In genomic region chr5:130221316-130221715, GRCm38 (mm10) we compare ENCODE assay signal across 8 mouse cellular contexts. TPM values are rescaled to one million over a fixed set of nuclear protein-coding genes. Genes with fewer than 3 reads are reported as not detected.
DNase-seq lines count a peak whose midpoint lies in the region; ATAC-seq and TF ChIP-seq lines count a peak whose summit lies in the region.

No protein-coding gene starts in this region.

- TF ChIP-seq CTCF in cerebellum, adult 2 months (IDR thresholded peaks at IDR 0.05; ENCODE audit: borderline replicate concordance, insufficient read depth, low read depth, low read length) = no peak
- TF ChIP-seq CTCF in E14TG2a.4 (conservative IDR thresholded peaks at IDR 0.05; ENCODE audit: low read length) = no peak
- TF ChIP-seq CTCF in liver, postnatal 0 days (IDR thresholded peaks at IDR 0.05; ENCODE audit: low read depth) = no peak

- H3K27ac ChIP-seq in cerebellum, adult 2 months (ENCODE audit: insufficient read depth, low read length) = no peak overlapping the region
- H3K27ac ChIP-seq in hindbrain, embryonic 12.5 days = 0 out of 2 replicates have a peak overlapping the region, but pooled peaks have one; percentile 85
- peak overlapping the region; percentile 92 for H3K27ac ChIP-seq in liver, postnatal 0 days (ENCODE audit: low read depth)

- TF ChIP-seq EP300 in liver, postnatal 0 days (IDR thresholded peaks at IDR 0.05; ENCODE audit: low read depth) = no peak

- H3K36me3 ChIP-seq in E14TG2a.4 (ENCODE audit: insufficient read depth, low read length) = peaks cover 25% of the 10 kb centered on the region
- H3K36me3 ChIP-seq in hindbrain, embryonic 12.5 days = no peaks in the 10 kb centered on the region
- H3K36me3 ChIP-seq in liver, postnatal 0 days (replicated peaks; ENCODE audit: insufficient read depth, low read length) = no peaks in the 10 kb centered on the region

- H3K4me3 ChIP-seq in cerebellum, adult 2 months (replicated peaks; ENCODE audit: insufficient read depth, low read depth, low read length) = peak overlapping the region; percentile 93
- H3K4me3 ChIP-seq in E14TG2a.4 (replicated peaks; ENCODE audit: low read length) = peak overlapping the region; percentile 99
- H3K4me3 ChIP-seq in hindbrain, embryonic 12.5 days = peak overlapping the region; percentile 97
- H3K4me3 ChIP-seq in liver, postnatal 0 days (ENCODE audit: low read depth, low read length) = peak overlapping the region; percentile 92

- no peaks in the 10 kb centered on the region for H3K27me3 ChIP-seq in cerebellum, adult 2 months (ENCODE audit: control insufficient read depth, insufficient read depth, low read length)
- no peaks in the 10 kb centered on the region for H3K27me3 ChIP-seq in E14TG2a.4 (ENCODE audit: insufficient read depth, low read length)
- H3K27me3 ChIP-seq in hindbrain, embryonic 12.5 days = no peaks in the 10 kb centered on the region
- no peaks in the 10 kb centered on the region for H3K27me3 ChIP-seq in liver, postnatal 0 days (ENCODE audit: insufficient read depth, low read length)

- no peak for TF ChIP-seq POLR2A in cerebellum, adult 2 months (IDR thresholded peaks at IDR 0.05; ENCODE audit: borderline replicate concordance, insufficient read depth, low read length)

- no peaks in the 10 kb centered on the region for H3K9me3 ChIP-seq in E14TG2a.4 (ENCODE audit: low read length)
- peaks cover 5% of the 10 kb centered on the region for H3K9me3 ChIP-seq in hindbrain, embryonic 12.5 days (replicated peaks)
- peaks cover 2% of the 10 kb centered on the region; the same call in 1 of the 2 replicates for H3K9me3 ChIP-seq in liver, postnatal 0 days (ENCODE audit: low read length)

- H3K4me2 ChIP-seq in hindbrain, embryonic 12.5 days (replicated peaks) = peak overlapping the region; percentile 74
- H3K4me2 ChIP-seq in liver, postnatal 0 days (ENCODE audit: low read depth, low read length) = peak overlapping the region; percentile 75

- ATAC-seq in hindbrain, embryonic 12.5 days (ENCODE audit: low FRiP score) = no peak
- no peak for ATAC-seq in liver, postnatal 0 days
- no peak for ATAC-seq in erythroid progenitor cell, adult 5-6 weeks (replicated peaks; ENCODE audit: low FRiP score, poor library complexity, severe bottlenecking)

- DNase-seq in cerebellum, adult 2 months = no peak
- no peak for DNase-seq in cerebellum, postnatal 10 days
- no peak for DNase-seq in liver, postnatal 0 days
- no peak for DNase-seq in cerebellum, adult 11-12 months
- DNase-seq in cerebellum, adult 18-20 months = no peak

- peak overlapping the region; percentile 97 for H3K9ac ChIP-seq in hindbrain, embryonic 12.5 days
- H3K9ac ChIP-seq in liver, postnatal 0 days (replicated peaks) = peak overlapping the region; percentile 95

- 51% methylated on average over 2 of the region's 2 CpGs for WGBS in cerebellum, adult 2 months
- 54% methylated on average over 2 of the region's 2 CpGs for WGBS in hindbrain, embryonic 12.5 days
- 48% methylated on average over 2 of the region's 2 CpGs for WGBS in liver, postnatal 0 days (ENCODE audit: insufficient replicate concordance)

- H3K4me1 ChIP-seq in cerebellum, adult 2 months (ENCODE audit: control insufficient read depth, insufficient read depth, low read length) = peaks cover 8% of the 10 kb centered on the region
- peaks cover 77% of the 10 kb centered on the region for H3K4me1 ChIP-seq in E14TG2a.4 (replicated peaks; ENCODE audit: low read depth, low read length)
- peaks cover 17% of the 10 kb centered on the region for H3K4me1 ChIP-seq in hindbrain, embryonic 12.5 days
- peaks cover 12% of the 10 kb centered on the region for H3K4me1 ChIP-seq in liver, postnatal 0 days (ENCODE audit: insufficient read depth)

RNA-seq across cellular contexts. Expression of gene Tmem248, which starts 4.4 kb away (rescaled TPM):
- 35.5 and 38.1 TPM in 2 replicates for polyA plus RNA-seq in cerebellum, adult 2 months (2012; rRNA removed)
- polyA plus RNA-seq in hindbrain, embryonic 12.5 days (2016; fragmentation: Nextera tagmentation; extraction: Ambion mirVana) = 31.0 and 31.1 TPM in 2 replicates
- 28.1 and 30.7 TPM in 2 replicates for polyA plus RNA-seq in liver, postnatal 0 days (2015; fragmentation: Nextera tagmentation; extraction: Ambion mirVana)
- total RNA-seq in erythroid progenitor cell, adult 5-6 weeks (2015; ENCODE audit: low replicate concordance) = 26.3 and 27.7 TPM in 2 replicates
- 25.5 and 32.0 TPM in 2 replicates for total RNA-seq in erythroid progenitor cell, adult 5-6 weeks (2017; ENCODE audit: low replicate concordance)

RNA-seq across cellular contexts. Expression of gene Sbds, which starts 34.0 kb away (rescaled TPM):
- 92.5 and 95.5 TPM in 2 replicates for polyA plus RNA-seq in cerebellum, adult 2 months (2012; rRNA removed)
- polyA plus RNA-seq in hindbrain, embryonic 12.5 days (2016; fragmentation: Nextera tagmentation; extraction: Ambion mirVana) = 69.5 and 72.6 TPM in 2 replicates
- polyA plus RNA-seq in liver, postnatal 0 days (2015; fragmentation: Nextera tagmentation; extraction: Ambion mirVana) = 44.0 and 44.8 TPM in 2 replicates
- total RNA-seq in erythroid progenitor cell, adult 5-6 weeks (2015; ENCODE audit: low replicate concordance) = 32.7 and 57.3 TPM in 2 replicates
- 58.0 and 71.3 TPM in 2 replicates for total RNA-seq in erythroid progenitor cell, adult 5-6 weeks (2017; ENCODE audit: low replicate concordance)

RNA-seq across cellular contexts. Expression of gene Tyw1, which starts 34.1 kb away (rescaled TPM):
- polyA plus RNA-seq in cerebellum, adult 2 months (2012; rRNA removed) = 17.8 and 17.9 TPM in 2 replicates
- 26.9 and 27.1 TPM in 2 replicates for polyA plus RNA-seq in hindbrain, embryonic 12.5 days (2016; fragmentation: Nextera tagmentation; extraction: Ambion mirVana)
- 8.4 and 10.9 TPM in 2 replicates for polyA plus RNA-seq in liver, postnatal 0 days (2015; fragmentation: Nextera tagmentation; extraction: Ambion mirVana)
- 6.7 and 11.5 TPM in 2 replicates for total RNA-seq in erythroid progenitor cell, adult 5-6 weeks (2015; ENCODE audit: low replicate concordance)
- 12.6 and 13.5 TPM in 2 replicates for total RNA-seq in erythroid progenitor cell, adult 5-6 weeks (2017; ENCODE audit: low replicate concordance)

RNA-seq across cellular contexts. Expression of gene Rabgef1, which starts 49.7 kb away (rescaled TPM):
- 43.8 and 45.0 TPM in 2 replicates for polyA plus RNA-seq in cerebellum, adult 2 months (2012; rRNA removed)
- polyA plus RNA-seq in hindbrain, embryonic 12.5 days (2016; fragmentation: Nextera tagmentation; extraction: Ambion mirVana) = 33.3 and 38.2 TPM in 2 replicates
- polyA plus RNA-seq in liver, postnatal 0 days (2015; fragmentation: Nextera tagmentation; extraction: Ambion mirVana) = 18.5 and 19.7 TPM in 2 replicates
- 47.4 and 56.6 TPM in 2 replicates for total RNA-seq in erythroid progenitor cell, adult 5-6 weeks (2015; ENCODE audit: low replicate concordance)
- 91.1 and 102 TPM in 2 replicates for total RNA-seq in erythroid progenitor cell, adult 5-6 weeks (2017; ENCODE audit: low replicate concordance)
